Mouse (Mus musculus) fibroblast of lung, adult 2 months (primary cell): ENCODE data around the gene Cxcl16.

Experiments used
- DNase-seq: peaks from one replicate; pipeline ENCODE4 v3.0.0-alpha.2; 2011; ENCODE audit warnings: low read depth

The Cxcl16 gene

GRCm38 (mm10) chr11:70412591-70412990 lies 47.2 kb downstream of the Cxcl16 start:
- no peak for DNase-seq

GRCm38 (mm10) chr11:70410297-70410643 lies 49.5 kb downstream of the Cxcl16 start:
- no peak for DNase-seq

- DNase-seq: peak; percentile 75
Observed at GRCm38 (mm10) chr11:70409594-70410296, 50.0 kb downstream of the Cxcl16 start, which contains the start of gene Pelp1. TSS of gene Pelp1 (minus strand) at chr11:70410031.
